Mouse (Mus musculus) megakaryocyte, embryonic 14.5 days (primary cell): ENCODE measurements around the gene Tkfc.

Source experiments
- FLI1 ChIP-seq: IDR thresholded peaks from 2 replicates; pipeline ENCODE4 v1.6.1; 2012; ENCODE audit warnings: low read length, inconsistent platforms, mixed read lengths
- GATA1 ChIP-seq: IDR thresholded peaks from 3 replicates; pipeline ENCODE4 v1.6.1; 2012; ENCODE audit warnings: mixed read lengths, low read length, inconsistent platforms, borderline replicate concordance

DNA sequence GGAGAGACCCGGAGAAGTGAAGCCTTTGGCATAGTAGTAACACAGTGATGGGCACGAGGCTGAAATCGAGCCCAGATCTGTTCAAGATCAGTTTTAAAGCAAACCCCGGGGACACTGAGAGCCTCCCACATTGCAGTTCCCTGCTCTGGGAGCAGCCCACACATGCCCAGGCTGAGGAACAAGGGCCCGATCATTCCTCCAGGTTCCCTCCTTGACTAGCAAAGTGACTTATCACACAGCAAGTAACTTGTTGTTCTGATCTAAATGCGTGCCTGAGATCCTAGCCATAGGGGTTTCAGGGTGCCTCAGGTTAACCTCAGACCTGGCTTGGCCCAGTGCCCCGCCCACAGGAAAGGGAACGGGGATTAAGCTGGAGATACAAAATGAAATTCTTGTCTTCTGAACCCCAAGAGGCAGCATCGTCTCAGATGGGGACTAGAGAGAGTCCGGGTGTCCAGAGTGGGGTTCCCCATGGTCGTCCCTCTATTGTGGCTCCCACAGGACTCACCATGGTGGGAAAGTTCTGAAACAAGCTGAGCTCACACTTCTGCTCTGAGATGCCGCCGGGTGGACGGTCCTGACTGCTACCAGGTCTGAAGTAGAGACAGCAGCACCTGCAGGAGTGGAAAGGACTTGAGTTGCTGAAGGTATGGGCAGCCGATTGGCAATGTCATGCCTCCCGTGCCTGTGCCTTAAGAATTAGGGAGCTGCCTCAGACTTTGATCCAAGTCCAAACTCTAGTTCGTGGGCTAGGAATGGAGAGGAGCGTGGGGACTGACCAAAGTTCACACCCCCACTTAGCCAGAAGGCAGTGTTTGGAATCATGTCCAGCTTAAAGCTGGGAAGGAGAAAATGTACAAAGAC lies 1.6 kb downstream of the Tkfc start:
- TF ChIP-seq GATA1: no peak
- TF ChIP-seq FLI1: no peak
